Mouse (Mus musculus) liver, adult 2 months (tissue): Measurements from ENCODE around the gene 4930550C14Rik. TPM values are rescaled to one million over a fixed set of nuclear protein-coding genes. Genes with fewer than 3 reads are reported as not detected.

Experiments
- DNase-seq: peaks from one replicate; pipeline ENCODE4 v3.0.0-alpha.2; 2011; ENCODE audit warnings: low read depth, low spot score; ENCODE audit errors: extremely low read depth
- H3K27ac ChIP-seq: fragments of 200-500 bp; replicated peaks from 2 replicates; pipeline ENCODE4 v1.5.1; 2012; ENCODE audit warnings: low read depth, mild to moderate bottlenecking, control low read depth, inconsistent platforms, low read length; ENCODE audit not compliant: insufficient read depth
- H3K27me3 ChIP-seq: fragments of 200-500 bp; 2 replicates; pipeline ENCODE4 v1.6.1; 2012; ENCODE audit warnings: mild to moderate bottlenecking, moderate library complexity, low read length, inconsistent platforms; ENCODE audit not compliant: control insufficient read depth, insufficient read depth
- H3K36me3 ChIP-seq: fragments of 200-500 bp; 2 replicates; pipeline ENCODE4 v1.6.1; 2012; ENCODE audit warnings: low read length, inconsistent platforms; ENCODE audit not compliant: control insufficient read depth, insufficient read depth
- H3K4me1 ChIP-seq: fragments of 200-500 bp; 2 replicates; pipeline ENCODE4 v1.6.1; 2011; ENCODE audit warnings: low read length; ENCODE audit not compliant: control insufficient read depth, insufficient read depth
- H3K4me3 ChIP-seq: fragments of 200-500 bp; 2 replicates; pipeline ENCODE4 v1.5.1; 2011; ENCODE audit warnings: low read depth, mild to moderate bottlenecking, control low read depth, low read length, moderate library complexity; ENCODE audit not compliant: insufficient read depth
- H3K79me2 ChIP-seq: fragments of 200-500 bp; 2 replicates; pipeline ENCODE4 v1.6.1; 2012; ENCODE audit warnings: inconsistent platforms, mild to moderate bottlenecking, low read length, moderate library complexity; ENCODE audit not compliant: control insufficient read depth, insufficient read depth
- H3K9ac ChIP-seq: fragments of 200-500 bp; 2 replicates; pipeline ENCODE4 v1.6.1; 2012; ENCODE audit warnings: low read depth, mild to moderate bottlenecking, control low read depth, inconsistent platforms, low read length
- CTCF ChIP-seq: fragments of 200-500 bp; IDR thresholded peaks from 2 replicates; pipeline ENCODE4 v1.5.1; 2011; ENCODE audit warnings: low read depth, low read length, control low read depth
- POLR2A ChIP-seq: fragments of 200-500 bp; IDR thresholded peaks from 2 replicates; pipeline ENCODE4 v1.6.1; 2011; ENCODE audit warnings: low read length, control low read depth; ENCODE audit not compliant: insufficient read depth; ENCODE audit errors: extremely low read depth
- WGBS: fragments of 180-500 bp; shearing (Covaris S2); methylation state at CpG from one replicate; pipeline ENCODE4 v1.1.7; 2018; 5-methylcytosine and 5-hydroxymethylcytosine counted together
- polyA plus RNA-seq: library from polyadenylated mRNA; depleted of rRNA; stranded (reverse); fragments of >200 nt; gene quantifications from 2 replicates; pipeline ENCODE4 v1.2.3, GENCODE M21; 2012; rRNA removed
- total RNA-seq: library from RNA; depleted of rRNA; stranded (reverse); fragments of >200 nt; gene quantifications from 2 replicates; pipeline ENCODE4 v1.2.3, GENCODE M21; 2014; rRNA removed

Gene 4930550C14Rik
- total and polyA plus RNA-seq, 2 experiments: 0.28 TPM; not detected in 1

DNA sequence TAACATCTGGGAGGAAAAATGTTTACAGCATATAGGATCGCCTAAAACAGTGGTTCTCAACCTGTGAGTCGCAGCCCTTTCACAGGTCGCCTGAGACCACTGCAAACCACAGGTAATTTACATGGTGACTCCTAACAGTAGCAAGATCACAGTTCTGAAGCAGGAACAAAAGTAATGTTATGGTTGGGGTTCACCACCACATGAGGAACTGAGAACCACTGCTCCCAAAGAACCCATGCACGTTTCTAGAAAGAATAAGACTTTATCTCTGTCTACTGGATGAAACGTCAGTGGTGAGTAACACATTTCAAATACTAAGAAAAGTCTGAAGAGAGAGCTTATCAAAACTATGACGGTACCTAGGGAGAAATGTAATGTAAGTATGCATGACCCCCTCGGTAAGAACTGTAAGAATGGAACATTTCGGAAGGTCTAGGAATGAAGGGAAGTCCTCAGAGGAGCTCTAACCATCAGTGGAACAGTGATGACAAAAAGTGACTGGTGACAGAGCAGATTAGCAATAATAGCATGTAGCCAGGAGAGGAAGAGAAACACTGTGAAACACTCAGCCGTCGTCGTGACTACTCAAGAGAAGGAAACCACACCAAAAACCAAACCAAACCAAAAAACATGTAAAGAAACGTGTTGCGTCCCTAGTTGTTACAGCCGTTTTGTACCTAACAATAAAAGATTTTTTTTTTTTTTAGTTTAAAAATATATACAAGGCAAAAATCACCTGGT, 33.9 kb downstream of the 4930550C14Rik start:
- peaks cover 8% of the 10 kb centered on the region; the same call in 1 of the 2 replicates for H3K36me3 ChIP-seq
- H3K27me3 ChIP-seq: no peaks in the 10 kb centered on the region
- H3K4me1 ChIP-seq: no peaks in the 10 kb centered on the region
- no peak overlapping the region for H3K4me3 ChIP-seq
- no peaks in the 10 kb centered on the region for H3K79me2 ChIP-seq
- no peak overlapping the region for H3K9ac ChIP-seq
- no peak for DNase-seq
- 87% methylated on average over 14 of the region's 14 CpGs for WGBS
- H3K27ac ChIP-seq: no peak overlapping the region
- TF ChIP-seq POLR2A (no peak), CTCF (no peak)

DNA sequence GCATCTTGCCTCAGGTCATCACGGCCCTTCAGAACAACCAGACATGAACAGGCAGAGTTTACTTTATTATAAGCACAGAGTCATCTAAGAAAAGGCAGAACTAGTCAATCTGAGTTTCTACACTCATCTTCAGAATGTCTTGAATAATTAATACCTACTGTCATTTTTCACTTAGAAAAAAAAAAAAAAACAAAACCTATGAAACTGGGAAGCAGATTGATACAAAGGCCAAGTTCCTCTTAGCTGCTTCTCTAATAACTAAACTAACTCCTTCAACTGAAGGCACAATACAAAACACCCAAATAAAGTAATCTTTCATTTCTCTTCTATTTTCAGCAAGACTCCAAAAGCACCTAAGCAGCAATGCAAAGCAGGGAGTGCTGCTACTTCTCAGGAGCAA, 48.5 kb downstream of the 4930550C14Rik start:
- 93% methylated on average over 1 of the region's 1 CpGs for WGBS
- H3K36me3 ChIP-seq: peaks cover 33% of the 10 kb centered on the region
- DNase-seq: no peak
- H3K4me1 ChIP-seq: no peaks in the 10 kb centered on the region
- H3K27ac ChIP-seq: no peak overlapping the region
- no peaks in the 10 kb centered on the region for H3K79me2 ChIP-seq
- H3K9ac ChIP-seq: no peak overlapping the region
- TF ChIP-seq POLR2A: no peak
- no peaks in the 10 kb centered on the region for H3K27me3 ChIP-seq
- H3K4me3 ChIP-seq: no peak overlapping the region

DNA sequence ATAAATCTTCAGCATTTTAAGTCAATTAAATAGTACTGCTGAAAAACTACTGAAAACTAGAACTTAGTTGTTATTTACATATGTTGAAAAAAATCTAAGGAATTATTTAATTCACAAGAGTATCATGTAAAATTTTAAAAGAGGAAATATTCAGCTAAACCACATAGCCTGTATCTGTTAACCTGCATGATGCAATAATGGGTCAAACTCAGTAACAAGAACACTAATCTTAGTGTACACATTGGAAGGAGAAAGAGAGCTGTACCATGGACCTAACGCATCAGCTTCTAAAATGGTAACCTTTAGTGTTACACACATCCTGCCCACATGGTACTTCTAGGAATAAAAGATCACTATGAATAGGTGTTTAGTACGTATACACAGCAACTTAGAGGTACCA, 49.9 kb downstream of the 4930550C14Rik start:
- Histone ChIP-seq H3K9ac (no peak overlapping the region), H3K79me2 (no peaks in the 10 kb centered on the region), H3K27ac (no peak overlapping the region), H3K27me3 (no peaks in the 10 kb centered on the region), H3K36me3 (peaks cover 37% of the 10 kb centered on the region), H3K4me3 (no peak overlapping the region), H3K4me1 (no peaks in the 10 kb centered on the region)
- no peak for TF ChIP-seq CTCF
- TF ChIP-seq POLR2A: no peak
- 87% methylated on average over 2 of the region's 2 CpGs for WGBS
- DNase-seq: no peak

DNA sequence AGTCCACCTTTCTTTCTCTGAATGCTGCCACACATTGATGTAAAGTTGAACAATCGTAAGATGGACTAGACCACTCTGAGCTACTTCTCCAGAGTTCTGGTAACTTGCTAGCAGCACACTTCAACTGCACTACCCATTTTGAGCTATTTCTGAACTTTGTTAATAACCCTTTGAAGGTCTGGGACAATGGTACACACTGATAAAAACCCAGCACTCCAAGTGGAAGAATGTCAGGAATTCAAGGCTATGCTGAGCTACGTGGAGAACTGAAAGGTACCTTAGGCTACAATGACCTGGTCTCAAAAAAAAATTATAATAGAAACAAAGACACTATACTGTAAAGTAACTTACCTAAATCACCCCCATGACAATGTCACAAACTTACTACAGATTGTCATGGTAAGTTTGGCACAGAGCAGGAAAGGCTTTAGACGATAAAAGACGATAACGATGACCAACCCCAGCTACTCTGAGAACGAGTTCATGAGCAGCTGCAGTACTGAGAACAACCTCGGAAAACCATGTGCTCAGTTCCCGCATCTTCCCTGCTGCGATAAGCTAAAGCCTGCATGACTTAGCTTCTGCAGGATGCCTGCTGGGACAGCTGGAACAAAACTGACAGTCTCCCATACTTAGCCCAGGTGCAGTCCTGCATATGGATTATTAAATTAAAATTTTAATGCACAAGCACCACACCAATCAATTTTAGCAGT, 70.8 kb downstream of the 4930550C14Rik start:
- no peaks in the 10 kb centered on the region for H3K27me3 ChIP-seq
- H3K4me3 ChIP-seq: no peak overlapping the region
- peaks cover 9% of the 10 kb centered on the region; the same call in 1 of the 2 replicates for H3K36me3 ChIP-seq
- H3K4me1 ChIP-seq: no peaks in the 10 kb centered on the region
- no peaks in the 10 kb centered on the region for H3K79me2 ChIP-seq
- no peak overlapping the region for H3K9ac ChIP-seq
- WGBS: 91% methylated on average over 9 of the region's 9 CpGs
- TF ChIP-seq CTCF: no peak
- no peak for TF ChIP-seq POLR2A
- no peak for DNase-seq
- H3K27ac ChIP-seq: no peak overlapping the region

Other genes with a start within 250 kb of the 4930550C14Rik start
- 6.3 and 7.8 TPM in 2 replicates for gene Ddx10, start 154.3 kb upstream of the 4930550C14Rik start, total RNA-seq
- gene Ddx10, start 154.3 kb upstream of the 4930550C14Rik start, polyA plus RNA-seq: 0.87 and 1.0 TPM in 2 replicates
- 11.9 and 12.6 TPM in 2 replicates for gene Exph5, start 100.7 kb upstream of the 4930550C14Rik start, total RNA-seq
- 1.9 and 2.7 TPM in 2 replicates for gene Exph5, start 100.7 kb upstream of the 4930550C14Rik start, polyA plus RNA-seq
- 5.6 and 6.2 TPM in 2 replicates for gene Kdelc2, start 18.3 kb upstream of the 4930550C14Rik start, total RNA-seq
- gene Kdelc2, start 18.3 kb upstream of the 4930550C14Rik start, polyA plus RNA-seq: 2.0 and 2.4 TPM in 2 replicates
- 7.6 and 8.3 TPM in 2 replicates for gene Atm, start 134.4 kb downstream of the 4930550C14Rik start, total RNA-seq
- gene Atm, start 134.4 kb downstream of the 4930550C14Rik start, polyA plus RNA-seq: 0.77 and 0.93 TPM in 2 replicates
- gene Npat, start 134.7 kb downstream of the 4930550C14Rik start, total RNA-seq: 3.8 and 5.2 TPM in 2 replicates
- gene Npat, start 134.7 kb downstream of the 4930550C14Rik start, polyA plus RNA-seq: 0.57 and 0.86 TPM in 2 replicates
- 285 and 321 TPM in 2 replicates for gene Acat1, start 208.1 kb downstream of the 4930550C14Rik start, total RNA-seq
- 101 and 143 TPM in 2 replicates for gene Acat1, start 208.1 kb downstream of the 4930550C14Rik start, polyA plus RNA-seq